In the genomic region with DNA sequence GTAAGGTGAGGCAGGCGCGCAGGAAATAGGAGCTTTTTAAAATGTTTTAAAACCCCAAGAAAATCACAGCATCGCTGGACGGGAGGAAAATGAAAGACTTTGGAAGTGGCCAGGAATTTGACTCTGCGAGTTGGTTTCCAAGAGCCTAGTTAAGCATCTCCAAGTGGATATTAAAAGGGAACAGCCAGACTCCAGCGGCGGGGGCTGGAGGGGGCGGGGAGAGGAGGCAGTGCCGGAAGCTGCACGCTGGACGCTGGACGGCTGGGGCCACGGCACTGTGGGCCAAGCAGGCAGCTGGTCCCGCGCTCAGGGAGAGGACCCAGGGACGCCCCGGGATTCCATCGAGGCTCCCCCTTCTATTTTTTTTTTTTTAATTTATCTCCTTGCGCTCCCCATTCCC, we compare ENCODE assay signal across 8 mouse cellular contexts. TPM values are rescaled to one million over a fixed set of nuclear protein-coding genes. Genes with fewer than 3 reads are reported as not detected.
DNase-seq lines count a peak whose midpoint lies in the region; ATAC-seq and TF ChIP-seq lines count a peak whose summit lies in the region.

No protein-coding gene starts in this region.

- peak overlapping the region; percentile 32 for H3K4me3 ChIP-seq in embryonic facial prominence, embryonic 11.5 days (ENCODE audit: low read depth, low read length)
- peak overlapping the region; percentile 51 for H3K4me3 ChIP-seq in heart, embryonic 10.5 days
- H3K4me3 ChIP-seq in kidney, adult 2 months (ENCODE audit: insufficient read depth, low read depth, low read length) = peak overlapping the region; percentile 36; the same call in 1 of the 2 replicates
- peak overlapping the region; percentile 28 for H3K4me3 ChIP-seq in stomach, embryonic 15.5 days (replicated peaks)

- no peaks in the 10 kb centered on the region for H3K27me3 ChIP-seq in embryonic facial prominence, embryonic 11.5 days (ENCODE audit: control insufficient read depth, insufficient read depth, low read length)
- 0 out of 2 replicates have a peak, but pooled peaks cover 17% of the 10 kb centered on the region for H3K27me3 ChIP-seq in heart, embryonic 10.5 days (ENCODE audit: insufficient read depth, poor library complexity, severe bottlenecking)
- no peaks in the 10 kb centered on the region for H3K27me3 ChIP-seq in kidney, adult 2 months (replicated peaks; ENCODE audit: control insufficient read depth, insufficient read depth, low read length)
- no peaks in the 10 kb centered on the region for H3K27me3 ChIP-seq in stomach, embryonic 15.5 days (replicated peaks)

- TF ChIP-seq CTCF in kidney, adult 2 months (conservative IDR thresholded peaks at IDR 0.05; ENCODE audit: insufficient read depth, insufficient read length, low read depth, low read length) = no peak

- ATAC-seq in embryonic facial prominence, embryonic 11.5 days (replicated peaks; ENCODE audit: insufficient number of reproducible peaks, low FRiP score, low TSS enrichment, low read depth) = no peak
- peak; percentile 50; the same call in 1 of the 2 replicates for ATAC-seq in stomach, embryonic 15.5 days (ENCODE audit: insufficient read depth, low FRiP score, low read depth)

- H3K36me3 ChIP-seq in embryonic facial prominence, embryonic 11.5 days (replicated peaks; ENCODE audit: control insufficient read depth, insufficient read depth, low read depth, low read length) = no peaks in the 10 kb centered on the region
- no peaks in the 10 kb centered on the region for H3K36me3 ChIP-seq in heart, embryonic 10.5 days
- H3K36me3 ChIP-seq in kidney, adult 2 months (ENCODE audit: control insufficient read depth, insufficient read depth, low read length) = no peaks in the 10 kb centered on the region
- H3K36me3 ChIP-seq in stomach, embryonic 15.5 days = no peaks in the 10 kb centered on the region

- peak overlapping the region; percentile 57 for H3K4me2 ChIP-seq in embryonic facial prominence, embryonic 11.5 days (ENCODE audit: low read depth, low read length)
- H3K4me2 ChIP-seq in stomach, embryonic 15.5 days = peak overlapping the region; percentile 57

- peak; percentile 72 for DNase-seq in MN1 (ENCODE audit: low spot score)
- DNase-seq in embryonic facial prominence, embryonic 11.5 days (ENCODE audit: low spot score) = peak; percentile 69
- DNase-seq in heart, embryonic 10.5 days (ENCODE audit: low spot score) = no peak
- peak; percentile 81 for DNase-seq in kidney, adult 2 months
- DNase-seq in lung, adult 18-20 months = peak; percentile 67 to 71
- no peak for DNase-seq in T-cell, adult 2 months (ENCODE audit: low spot score)
- no peak for DNase-seq in layer of hippocampus, adult 8-10 months (ENCODE audit: low spot score in 2 of 2)

- no peak for TF ChIP-seq POLR2A in kidney, adult 2 months (IDR thresholded peaks at IDR 0.05; ENCODE audit: low read depth, low read length)

- H3K9me3 ChIP-seq in embryonic facial prominence, embryonic 11.5 days (replicated peaks; ENCODE audit: control insufficient read depth, low read length) = no peaks in the 10 kb centered on the region
- no peaks in the 10 kb centered on the region for H3K9me3 ChIP-seq in heart, embryonic 10.5 days
- H3K9me3 ChIP-seq in stomach, embryonic 15.5 days = no peaks in the 10 kb centered on the region

- H3K9ac ChIP-seq in embryonic facial prominence, embryonic 11.5 days (replicated peaks; ENCODE audit: low read length) = peak overlapping the region; percentile 54
- no peak overlapping the region for H3K9ac ChIP-seq in stomach, embryonic 15.5 days

- H3K27ac ChIP-seq in embryonic facial prominence, embryonic 11.5 days (replicated peaks; ENCODE audit: low read depth, low read length) = peak overlapping the region; percentile 52
- H3K27ac ChIP-seq in heart, embryonic 10.5 days = peak overlapping the region; percentile 75
- peak overlapping the region; percentile 52 for H3K27ac ChIP-seq in kidney, adult 2 months (ENCODE audit: insufficient read depth, low read depth, low read length)
- H3K27ac ChIP-seq in stomach, embryonic 15.5 days = peak overlapping the region; percentile 67

- 20% methylated on average over 19 of the region's 19 CpGs for WGBS in embryonic facial prominence, embryonic 11.5 days
- 23% methylated on average over 19 of the region's 19 CpGs for WGBS in heart, embryonic 10.5 days
- WGBS in kidney, adult 2 months = 14% methylated on average over 19 of the region's 19 CpGs
- WGBS in stomach, embryonic 15.5 days = 24% methylated on average over 19 of the region's 19 CpGs

- H3K4me1 ChIP-seq in embryonic facial prominence, embryonic 11.5 days (ENCODE audit: control insufficient read depth, insufficient read depth, low read length) = peaks cover 19% of the 10 kb centered on the region
- peaks cover 50% of the 10 kb centered on the region for H3K4me1 ChIP-seq in heart, embryonic 10.5 days
- no peaks in the 10 kb centered on the region for H3K4me1 ChIP-seq in kidney, adult 2 months (ENCODE audit: control insufficient read depth, insufficient read depth, low read length)
- peaks cover 61% of the 10 kb centered on the region for H3K4me1 ChIP-seq in stomach, embryonic 15.5 days

RNA-seq across cellular contexts. Expression of gene Sept9, which starts 32.6 kb away (rescaled TPM):
- 182 TPM in 2 replicates for polyA plus RNA-seq in embryonic facial prominence, embryonic 11.5 days (2014; fragmentation: Nextera tagmentation; extraction: Ambion mirVana)
- 148 and 164 TPM in 2 replicates for polyA plus RNA-seq in heart, embryonic 10.5 days (2016; fragmentation: Nextera tagmentation; extraction: Ambion mirVana)
- polyA plus RNA-seq in kidney, adult 2 months (2012; rRNA removed) = 22.2 and 25.9 TPM in 2 replicates
- polyA plus RNA-seq in stomach, embryonic 15.5 days (2015; fragmentation: Nextera tagmentation; extraction: Ambion mirVana) = 107 and 121 TPM in 2 replicates
- 100 to 1,000 TPM in 3 of 4 experiments, 10 to 100 TPM in 1; 99.5 to 109 (median 104) TPM for total RNA-seq in layer of hippocampus, adult 8-10 months (2022)

Comparison
In these comparisons a context has a peak if more than half of its experiments do, and no peak if none do; other contexts are left out.
1. DNase-seq: peak in MN1 (single experiment), embryonic facial prominence, embryonic 11.5 days (single experiment), kidney, adult 2 months (single experiment) and lung, adult 18-20 months (2 of 2); none in heart, embryonic 10.5 days (single experiment), T-cell, adult 2 months (single experiment) and layer of hippocampus, adult 8-10 months (0 of 2).
2. Peak in every context shown above with its lines, with median percentiles within 50 percentile points of each other: H3K27ac ChIP-seq and H3K4me3 ChIP-seq.